Mouse (Mus musculus): ENCODE results near the gene Gm10271. TPM values are rescaled to one million over a fixed set of nuclear protein-coding genes. Genes with fewer than 3 reads are reported as not detected.

The Gm10271 gene
- total RNA-seq, 2 experiments from 2014 or later: not detected

GRCm38 (mm10) chr10:116977858-116978257 is 5.4 kb upstream of the Gm10271 start:
- no peak for DNase-seq

DNA sequence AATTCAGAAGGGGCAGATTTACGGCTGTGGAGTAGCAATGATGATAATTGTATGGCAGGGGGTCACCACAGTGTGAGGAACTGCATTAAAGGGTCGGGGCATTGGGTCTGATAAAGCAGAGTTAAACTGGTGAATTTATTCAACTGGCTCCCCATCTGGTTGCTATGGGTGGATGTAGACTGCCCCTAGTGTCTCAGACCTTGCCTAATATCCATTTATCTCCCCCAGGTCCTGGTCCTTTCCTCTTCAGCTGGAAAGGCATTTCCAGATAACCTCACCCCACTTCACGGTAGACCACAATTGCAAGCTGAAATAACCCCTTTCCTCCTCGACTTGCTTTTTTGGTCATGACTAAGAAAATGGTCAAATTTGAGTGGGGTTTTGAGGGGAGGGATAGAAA is 5.0 kb upstream of the Gm10271 start:
- DNase-seq: no peak

DNA sequence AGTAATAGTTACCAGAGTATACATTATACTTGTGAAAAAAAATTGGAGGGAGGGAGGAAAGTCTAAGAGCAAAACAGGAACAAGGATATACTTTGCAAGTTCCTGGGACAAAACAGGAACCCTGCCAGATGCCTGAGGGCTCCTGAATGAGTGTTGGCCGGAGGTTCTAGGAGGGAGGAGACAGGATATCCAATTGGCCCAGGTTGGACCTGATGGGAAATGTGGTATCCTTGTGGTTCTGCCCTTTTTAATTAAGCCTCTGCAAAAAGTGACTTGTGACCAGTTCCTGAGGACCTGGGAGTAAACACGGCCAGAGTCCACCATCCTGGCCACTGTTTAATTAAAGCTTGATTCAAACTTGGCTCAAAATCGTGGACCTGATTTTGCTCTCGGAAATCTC is 3.7 kb downstream of the Gm10271 start:
- no peak for DNase-seq

DNA sequence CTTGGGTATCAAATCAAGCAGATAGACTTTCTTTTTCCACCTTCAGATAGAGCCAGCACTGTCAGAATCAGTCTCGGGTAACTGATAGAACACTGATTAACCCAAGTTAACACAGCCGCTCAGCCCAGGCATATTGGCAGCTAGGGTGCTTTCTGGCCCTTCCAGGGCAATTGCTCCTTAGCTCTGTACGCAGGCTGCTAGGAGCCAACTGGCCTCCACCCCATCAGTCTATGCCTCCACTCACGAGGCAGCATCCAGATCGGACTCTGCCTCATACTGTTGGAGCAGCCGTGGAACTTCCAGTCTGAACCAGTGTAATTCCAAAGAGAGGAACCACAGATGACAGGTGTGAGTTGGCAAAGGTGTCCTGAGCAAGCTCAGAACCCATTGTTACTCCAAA is 6.3 kb downstream of the Gm10271 start:
- DNase-seq: no peak

GRCm38 (mm10) chr10:116965297-116965696 is 7.1 kb downstream of the Gm10271 start:
- DNase-seq: no peak

GRCm38 (mm10) chr10:116964571-116964970 is 7.8 kb downstream of the Gm10271 start:
- no peak for DNase-seq

GRCm38 (mm10) chr10:116964084-116964483 is 8.3 kb downstream of the Gm10271 start:
- DNase-seq: no peak

GRCm38 (mm10) chr10:116962803-116963202 is 9.6 kb downstream of the Gm10271 start:
- no peak for DNase-seq

GRCm38 (mm10) chr10:116962152-116962551 is 10.3 kb downstream of the Gm10271 start:
- DNase-seq: no peak

DNA sequence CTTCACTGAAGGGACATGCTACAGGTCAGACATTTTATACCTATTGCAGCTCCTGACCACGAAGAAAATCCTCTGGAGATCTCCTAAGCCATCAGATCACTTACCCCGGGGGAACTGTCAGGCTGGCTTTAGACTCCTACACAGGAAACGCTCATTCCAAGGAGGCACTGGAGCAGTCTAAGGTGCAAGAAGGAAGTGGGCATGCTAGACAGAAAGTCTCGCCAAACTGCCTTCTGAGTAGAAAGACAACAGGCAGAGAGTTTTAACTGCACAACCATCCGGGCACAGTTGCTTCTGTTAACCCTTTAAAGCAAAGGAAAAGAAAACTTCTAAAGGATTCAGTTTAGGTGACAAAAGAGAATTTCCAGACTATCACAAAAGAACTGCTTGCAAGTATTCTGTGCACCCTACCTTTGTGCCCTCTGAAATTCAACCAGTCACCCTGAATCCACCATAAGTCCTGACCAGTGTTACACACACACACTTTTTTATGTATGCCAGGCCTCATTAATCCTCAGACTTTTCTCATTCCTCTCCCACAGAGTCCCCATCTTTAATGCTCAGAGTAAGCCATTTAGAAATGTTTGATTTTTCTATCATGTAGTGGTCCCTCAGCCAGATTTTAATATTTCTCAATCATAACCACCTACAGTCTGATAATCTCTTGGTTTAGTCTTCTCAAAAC is 14.4 kb downstream of the Gm10271 start:
- DNase-seq: no peak

DNA sequence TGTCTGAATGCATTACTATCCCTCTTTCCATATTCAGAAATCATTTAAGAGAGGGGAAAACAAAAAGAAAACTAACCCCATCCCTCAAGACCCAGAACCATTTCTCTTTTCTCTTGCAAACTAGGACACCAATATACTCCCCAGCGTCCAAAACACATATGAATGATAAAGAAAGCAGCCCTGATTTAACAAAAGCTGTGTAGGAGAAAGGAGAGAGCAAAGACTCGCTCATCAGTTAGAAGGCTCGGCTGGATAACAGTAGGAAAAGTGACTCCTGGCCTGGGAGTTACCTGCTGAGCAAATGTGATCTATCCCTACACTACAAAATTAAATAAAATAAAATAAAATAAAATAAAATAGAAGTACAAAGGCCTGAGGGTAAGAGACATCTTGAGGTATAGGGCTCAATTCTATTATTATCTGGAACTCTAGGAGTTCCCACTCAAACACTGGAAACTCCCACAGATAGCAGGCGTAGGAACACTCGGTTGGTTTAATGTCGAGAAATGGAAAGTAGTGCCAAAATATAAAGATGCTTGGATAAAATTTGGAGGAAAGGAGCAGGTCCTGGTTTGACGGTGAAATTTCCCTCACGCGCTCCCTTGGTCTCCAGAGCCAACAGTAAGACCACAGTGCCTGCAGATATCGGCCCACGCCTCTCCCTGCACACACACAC is 15.8 kb downstream of the Gm10271 start:
- DNase-seq: no peak

DNA sequence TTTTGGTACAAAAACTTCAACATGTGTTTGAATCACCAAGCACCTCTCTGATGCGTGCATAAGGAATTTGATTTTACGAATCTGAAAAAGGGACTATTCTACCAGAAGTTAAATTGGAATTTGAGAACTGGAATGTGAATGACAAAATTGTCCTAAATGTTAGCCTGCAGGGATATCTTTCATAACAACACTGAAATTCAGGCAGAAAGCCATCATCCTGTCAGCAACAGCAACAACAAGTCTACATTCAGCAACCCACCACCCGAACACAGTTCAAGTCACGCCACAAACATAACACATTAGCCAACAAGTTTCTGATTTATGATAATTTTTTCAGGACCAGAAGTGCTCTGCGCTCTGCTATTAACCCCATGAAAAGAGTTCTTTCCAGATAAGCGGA is 17.2 kb downstream of the Gm10271 start:
- DNase-seq: no peak

DNA sequence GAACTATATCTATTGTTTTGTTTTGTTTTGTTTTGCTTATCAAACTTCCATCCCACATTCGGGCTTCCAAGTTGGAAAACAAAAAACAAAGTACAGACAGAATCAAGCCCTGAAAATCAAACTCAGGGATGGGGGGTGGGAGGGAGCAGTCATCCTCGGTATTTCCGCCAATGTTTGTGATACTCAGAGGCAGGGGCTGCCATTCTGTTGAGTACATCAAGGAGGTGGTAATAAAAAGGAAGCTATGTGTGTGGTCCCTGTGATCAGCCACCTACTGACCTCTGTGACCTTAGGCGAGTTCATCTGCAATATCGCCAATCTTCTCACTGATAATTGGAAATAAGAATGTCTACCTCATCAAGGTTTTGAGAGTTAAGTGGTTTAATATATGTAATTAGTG is 21.5 kb downstream of the Gm10271 start:
- DNase-seq: no peak

GRCm38 (mm10) chr10:116950009-116950769 is 22.2 kb downstream of the Gm10271 start, which contains the start of gene Rab3ip:
Gene Rab3ip (minus strand): TSS chr10:116950769.
- DNase-seq: peak; percentile 89 to 93

DNA sequence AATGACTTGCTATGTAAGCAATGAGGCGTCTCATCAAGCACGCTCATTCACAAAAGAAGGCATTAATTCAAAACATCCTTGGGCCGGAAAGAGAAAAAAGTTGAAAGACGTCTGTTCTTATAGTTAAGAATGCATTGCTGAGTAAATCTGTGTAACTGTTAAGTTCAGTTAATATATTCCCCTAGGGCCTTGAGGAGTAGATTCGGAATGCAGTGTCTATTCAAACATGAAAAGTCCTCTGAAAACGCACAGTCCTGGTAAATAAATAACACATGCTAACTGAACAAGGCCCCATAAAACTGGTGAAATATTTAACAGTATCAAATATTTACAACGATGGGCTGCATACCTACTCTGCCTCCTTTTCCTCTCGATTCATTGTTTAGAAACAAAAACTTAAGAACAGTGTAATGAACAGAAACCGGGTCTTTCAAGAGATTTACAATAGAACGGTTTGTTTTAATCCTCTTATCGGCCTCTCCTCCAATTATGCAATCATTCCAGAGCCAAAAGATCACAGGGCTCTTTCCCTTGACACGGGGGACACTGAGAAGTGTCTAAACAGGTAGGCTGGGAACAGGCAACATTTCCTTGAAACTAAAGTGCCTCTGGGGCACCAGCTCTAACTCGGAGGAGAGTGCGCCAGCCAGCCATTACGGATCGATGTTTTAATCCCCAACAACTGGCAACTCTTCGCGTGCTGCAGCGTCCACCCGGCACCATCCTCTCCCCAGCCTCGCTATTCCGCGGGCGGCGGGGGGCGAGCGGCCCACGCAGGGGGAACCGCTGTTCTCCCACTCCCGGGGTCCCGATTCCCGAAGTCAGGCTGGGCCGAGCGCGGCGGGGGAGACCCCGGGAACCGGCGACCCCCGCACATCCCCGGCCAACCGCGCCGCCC is 23.0 kb downstream of the Gm10271 start:
- DNase-seq: peak; percentile 27 to 41

DNA sequence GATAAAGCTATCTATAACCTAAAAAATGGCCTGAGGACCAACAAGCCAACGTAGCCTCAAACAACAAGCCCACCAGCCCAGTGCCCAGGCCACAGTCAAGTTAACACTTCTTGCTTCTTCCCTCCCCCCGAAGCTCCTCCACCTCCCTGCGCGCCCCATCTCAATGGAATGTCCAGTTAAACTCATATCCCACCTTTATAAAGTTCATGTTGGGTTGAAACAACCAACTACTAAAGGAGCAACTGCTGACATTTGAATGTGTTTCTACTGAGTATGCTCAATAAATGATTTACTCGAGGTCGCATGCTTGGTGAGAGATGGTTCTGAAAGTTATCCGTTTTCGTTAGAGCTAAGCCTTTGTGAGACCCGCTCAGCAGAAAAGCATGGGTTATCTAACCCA is 24.0 kb downstream of the Gm10271 start:
- no peak for DNase-seq

DNA sequence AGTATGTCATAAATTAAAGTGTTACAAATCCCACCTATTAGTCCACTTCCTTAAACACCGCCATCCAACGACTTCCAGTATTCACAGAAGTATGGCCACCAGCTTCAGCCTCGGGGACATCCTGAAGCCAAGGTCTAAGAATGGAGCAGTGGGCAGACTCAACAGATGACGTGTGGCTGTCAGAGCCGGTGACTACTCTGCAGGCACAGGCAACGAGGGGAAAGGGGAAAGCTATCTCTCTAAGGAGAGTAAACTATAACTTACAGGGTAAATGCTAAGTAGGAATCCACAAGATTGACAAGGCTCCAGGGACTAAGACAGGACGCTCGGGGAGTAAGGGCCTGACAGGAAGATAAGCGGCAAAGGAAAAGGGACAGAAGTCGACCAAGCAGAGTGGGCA is 27.5 kb downstream of the Gm10271 start:
- no peak for DNase-seq

DNA sequence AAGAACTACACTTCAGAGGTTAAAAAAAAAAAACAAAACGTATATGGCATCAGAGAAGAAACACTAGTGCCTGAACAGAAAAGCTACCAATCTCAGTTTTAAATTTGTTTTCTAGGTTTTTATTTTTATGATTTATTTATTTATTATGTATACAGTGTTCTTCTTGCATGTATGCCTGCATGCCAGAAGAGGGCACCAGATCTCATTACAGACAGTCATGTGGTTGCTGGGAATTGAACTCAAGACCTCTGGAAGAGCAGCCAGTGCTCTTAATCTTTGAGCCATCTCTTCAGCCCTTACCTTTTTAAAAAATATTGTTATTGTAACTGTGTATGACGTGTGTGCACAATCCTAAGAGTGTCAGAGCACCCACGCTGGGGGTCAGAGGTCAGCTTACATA is 28.3 kb downstream of the Gm10271 start:
- DNase-seq: no peak

- DNase-seq: no peak
These were observed 29.4 kb downstream of the Gm10271 start for GRCm38 (mm10) chr10:116943025-116943424.

GRCm38 (mm10) chr10:116935028-116935427 is 37.4 kb downstream of the Gm10271 start:
- no peak for DNase-seq

DNA sequence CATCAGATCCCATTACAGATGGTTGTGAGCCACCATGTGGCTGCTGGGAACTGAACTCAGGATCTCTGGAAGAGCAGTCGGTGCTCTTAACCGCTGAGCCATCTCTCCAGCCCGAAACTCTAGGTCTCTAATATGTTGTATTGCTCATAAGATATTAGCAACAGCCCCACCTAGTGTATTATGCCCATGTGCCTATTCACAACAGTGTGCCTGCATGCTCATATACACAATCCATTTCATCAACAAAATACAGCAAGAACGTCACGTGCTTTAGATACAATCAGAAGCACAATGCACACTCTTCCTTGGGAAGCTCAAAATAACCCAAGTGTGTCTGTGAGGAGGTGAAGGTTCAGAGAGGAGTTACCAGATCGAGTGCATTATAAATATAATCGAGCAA is 38.6 kb downstream of the Gm10271 start:
- DNase-seq: no peak

GRCm38 (mm10) chr10:116932418-116932817 is 40.0 kb downstream of the Gm10271 start:
- DNase-seq: no peak

Data from layer of hippocampus, postnatal 36 days (tissue).